11 mouse cellular contexts compared by ENCODE assay signal in the genomic region with DNA sequence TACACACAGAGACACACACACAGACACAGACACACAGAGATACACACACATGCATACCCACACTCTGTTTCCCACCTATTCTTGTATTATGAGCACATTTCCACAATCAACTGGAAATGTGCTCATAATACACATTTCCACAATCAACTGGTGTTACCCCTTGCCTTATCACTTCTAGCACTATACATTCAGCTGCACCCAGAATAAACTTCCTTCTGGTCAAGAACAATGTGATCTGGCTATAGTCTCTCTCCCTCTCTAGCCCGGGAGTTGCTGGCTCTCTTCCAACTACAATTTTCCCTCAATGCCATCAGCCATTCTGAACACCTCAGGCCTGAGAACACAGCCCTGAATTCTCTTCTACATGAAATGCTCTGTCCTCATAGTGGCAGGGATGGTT. TPM values are rescaled to one million over a fixed set of nuclear protein-coding genes. Genes with fewer than 3 reads are reported as not detected.
DNase-seq lines count a peak whose midpoint lies in the region; ATAC-seq and TF ChIP-seq lines count a peak whose summit lies in the region.
"Had no signal": no experiment of that assay in that cellular context is flagged by ENCODE, and none has a peak within 500 bp of the region (broad histone marks: within the 10 kb centered on the region; RNA-seq: fewer than 3 reads in every experiment).

No protein-coding gene starts in this region.

- no peaks in the 10 kb centered on the region for H3K27me3 ChIP-seq in heart, embryonic 16.5 days (ENCODE audit: control insufficient read depth, insufficient read depth, low read length)
- no peaks in the 10 kb centered on the region for H3K27me3 ChIP-seq in MEL (ENCODE audit: control insufficient read depth in 1 of 2, insufficient read depth in 2 of 2, low read length in 2 of 2)
- H3K27me3 ChIP-seq in liver, embryonic 13.5 days: no peaks in the 10 kb centered on the region
- H3K27me3 ChIP-seq: embryonic facial prominence, embryonic 12.5 days; hindbrain, embryonic 15.5 days had no signal

- H3K9me3 ChIP-seq in heart, embryonic 16.5 days (replicated peaks; ENCODE audit: control insufficient read depth, low read length): no peaks in the 10 kb centered on the region
- H3K9me3 ChIP-seq in MEL (replicated peaks; ENCODE audit: insufficient read depth, low read length): no peaks in the 10 kb centered on the region
- no peaks in the 10 kb centered on the region for H3K9me3 ChIP-seq in liver, embryonic 13.5 days (replicated peaks)
- H3K9me3 ChIP-seq: embryonic facial prominence, embryonic 12.5 days; hindbrain, embryonic 15.5 days had no signal

- peaks cover 3% of the 10 kb centered on the region; the same call in 1 of the 2 replicates for H3K36me3 ChIP-seq in heart, embryonic 16.5 days (ENCODE audit: control insufficient read depth, insufficient read depth)
- peaks cover 14 to 38% of the 10 kb centered on the region in 2 experiments for H3K36me3 ChIP-seq in MEL (ENCODE audit: control insufficient read depth in 1 of 2, insufficient read depth in 2 of 2, low read length in 2 of 2)
- peaks cover 4% of the 10 kb centered on the region; the same call in 1 of the 2 replicates for H3K36me3 ChIP-seq in liver, embryonic 13.5 days
- H3K36me3 ChIP-seq: embryonic facial prominence, embryonic 12.5 days; hindbrain, embryonic 15.5 days had no signal

- no peak for TF ChIP-seq CTCF in MEL (IDR thresholded peaks at IDR 0.05 in 2 of 3, conservative IDR thresholded peaks at IDR 0.05 in 1 of 3; ENCODE audit: control insufficient read depth in 1 of 3, insufficient read depth in 1 of 3, low read depth in 2 of 3, low read length in 3 of 3, poor library complexity in 1 of 3, severe bottlenecking in 1 of 3)

- 3% methylated on average over 1 of the region's 1 CpGs for WGBS in heart, embryonic 16.5 days
- 19% methylated on average over 1 of the region's 1 CpGs for WGBS in liver, embryonic 13.5 days (ENCODE audit: insufficient replicate concordance)

- no peak overlapping the region for H3K9ac ChIP-seq in heart, embryonic 16.5 days (ENCODE audit: low read length)
- H3K9ac ChIP-seq in MEL (ENCODE audit: control insufficient read depth, low read depth, low read length, poor library complexity, severe bottlenecking): peak overlapping the region; percentile 45
- H3K9ac ChIP-seq in liver, embryonic 13.5 days: peak overlapping the region; percentile 42; the same call in 1 of the 2 replicates
- H3K9ac ChIP-seq: embryonic facial prominence, embryonic 12.5 days; hindbrain, embryonic 15.5 days had no signal

- ATAC-seq in heart, embryonic 16.5 days (replicated peaks; ENCODE audit: extremely low read depth, insufficient read depth, low FRiP score): peak; percentile 70; the same call in 1 of the 2 replicates
- ATAC-seq in liver, embryonic 13.5 days (ENCODE audit: low read depth): peak; percentile 35; the same call in 1 of the 2 replicates
- no peak for ATAC-seq in granulocyte monocyte progenitor cell, adult 5-6 weeks (replicated peaks; ENCODE audit: poor library complexity, severe bottlenecking)

- peaks cover 22% of the 10 kb centered on the region for H3K79me2 ChIP-seq in MEL (ENCODE audit: control insufficient read depth, insufficient read depth, low read length, poor library complexity)

- no peak for TF ChIP-seq RAD21 in MEL (IDR thresholded peaks at IDR 0.05; ENCODE audit: low read depth, low read length)

- TF ChIP-seq EP300 in MEL (IDR thresholded peaks at IDR 0.05; ENCODE audit: low read depth in 1 of 2, low read length in 2 of 2): peak; percentile 52 to 63

- no peak overlapping the region for H3K4me2 ChIP-seq in heart, embryonic 16.5 days (ENCODE audit: low read depth, low read length)
- H3K4me2 ChIP-seq in liver, embryonic 13.5 days: peak overlapping the region; percentile 62
- H3K4me2 ChIP-seq: embryonic facial prominence, embryonic 12.5 days; hindbrain, embryonic 15.5 days had no signal

- no peak for TF ChIP-seq POLR2A in MEL (IDR thresholded peaks at IDR 0.05; ENCODE audit: control insufficient read depth in 1 of 2, insufficient read depth in 1 of 2, low read depth in 1 of 2, low read length in 2 of 2, poor library complexity in 1 of 2)

- no peak overlapping the region for H3K4me3 ChIP-seq in heart, embryonic 16.5 days (ENCODE audit: low read length)
- peak overlapping the region in 1 of 2 experiments; percentile 27; a peak in 2 of 4 replicates for H3K4me3 ChIP-seq in MEL (ENCODE audit: control insufficient read depth in 1 of 2, insufficient read depth in 1 of 2, low read depth in 2 of 2, low read length in 2 of 2)
- no peak overlapping the region for H3K4me3 ChIP-seq in liver, embryonic 13.5 days (replicated peaks)
- H3K4me3 ChIP-seq: embryonic facial prominence, embryonic 12.5 days; hindbrain, embryonic 15.5 days; myocyte had no signal

- intact Hi-C loops in heart, postnatal 25 days (cut with DNase I): no loop called here

- DNase-seq in heart, postnatal 25 days (ENCODE audit: low spot score): no peak
- peak; percentile 25 for DNase-seq in 416B (ENCODE audit: low read depth)
- peak; percentile 46 for DNase-seq in MEL (ENCODE audit: low read depth, low spot score)
- no peak for DNase-seq in liver, embryonic 13.5 days
- DNase-seq in urinary bladder, postnatal 25 days (ENCODE audit: low spot score): no peak
- DNase-seq: right cerebral cortex, adult 18-20 months had no signal

- peak overlapping the region; percentile 78 for H3K27ac ChIP-seq in heart, embryonic 16.5 days (ENCODE audit: low read length)
- peak overlapping the region; percentile 86 for H3K27ac ChIP-seq in MEL (ENCODE audit: control insufficient read depth, low read depth, low read length)
- H3K27ac ChIP-seq in liver, embryonic 13.5 days: peak overlapping the region; percentile 82
- H3K27ac ChIP-seq: embryonic facial prominence, embryonic 12.5 days; hindbrain, embryonic 15.5 days had no signal

- peaks cover 21% of the 10 kb centered on the region for H3K4me1 ChIP-seq in heart, embryonic 16.5 days (ENCODE audit: control insufficient read depth, insufficient read depth, low read length)
- H3K4me1 ChIP-seq in MEL (ENCODE audit: control insufficient read depth in 1 of 2, insufficient read depth in 2 of 2, low read length in 2 of 2): peaks cover 18 to 21% of the 10 kb centered on the region in 2 experiments
- peaks cover 62% of the 10 kb centered on the region for H3K4me1 ChIP-seq in liver, embryonic 13.5 days (replicated peaks)
- H3K4me1 ChIP-seq: embryonic facial prominence, embryonic 12.5 days; hindbrain, embryonic 15.5 days had no signal

TF ChIP-seq in MEL, 35 proteins besides CTCF, POLR2A, EP300 and RAD21:
- TF ChIP-seq ELF1 (IDR thresholded peaks at IDR 0.05; ENCODE audit: low read depth, low read length) (no peak), GATA1 (IDR thresholded peaks at IDR 0.05; ENCODE audit: low read depth, low read length) (peak; percentile 65; the same call in 1 of the 2 replicates), MAFK (IDR thresholded peaks at IDR 0.05; ENCODE audit: borderline replicate concordance, low read depth, low read length) (no peak), MAX (IDR thresholded peaks at IDR 0.05; ENCODE audit: low read length) (no peak), ZC3H11A (IDR thresholded peaks at IDR 0.05; ENCODE audit: low read depth, low read length) (no peak), NELFE (IDR thresholded peaks at IDR 0.05; ENCODE audit: low read depth, low read length) (no peak), JUND (IDR thresholded peaks at IDR 0.05; ENCODE audit: low read depth, low read length) (no peak), UBTF (IDR thresholded peaks at IDR 0.05; ENCODE audit: borderline replicate concordance, insufficient read depth, low read depth, low read length) (no peak), MYC (IDR thresholded peaks at IDR 0.05; ENCODE audit: low read depth, low read length) (peak; percentile 46; the same call in 1 of the 2 replicates), RCOR1 (IDR thresholded peaks at IDR 0.05; ENCODE audit: low read depth, low read length) (0 out of 2 replicates have a peak, but pooled peaks have one; percentile 31), CHD1 (IDR thresholded peaks at IDR 0.05; ENCODE audit: low read depth, low read length) (0 out of 2 replicates have a peak, but pooled peaks have one; percentile 72), MYB (IDR thresholded peaks at IDR 0.05; ENCODE audit: low read depth, low read length) (no peak), ZMIZ1 (IDR thresholded peaks at IDR 0.05; ENCODE audit: low read depth, low read length) (no peak), TCF12 (IDR thresholded peaks at IDR 0.05; ENCODE audit: low read depth, low read length) (peak; percentile 49; the same call in 1 of the 2 replicates), KAT2A (conservative IDR thresholded peaks at IDR 0.05; ENCODE audit: low read depth, low read length) (no peak), MAZ (IDR thresholded peaks at IDR 0.05; ENCODE audit: low read depth, low read length) (0 out of 2 replicates have a peak, but pooled peaks have one; percentile 25), HCFC1 (IDR thresholded peaks at IDR 0.05; ENCODE audit: low read depth, low read length) (no peak), ETS1 (IDR thresholded peaks at IDR 0.05; ENCODE audit: low read depth, low read length) (peak; percentile 77), SMC3 (IDR thresholded peaks at IDR 0.05; ENCODE audit: low read depth, low read length) (no peak), SIN3A (IDR thresholded peaks at IDR 0.05; ENCODE audit: low read length) (no peak; the same call in 1 of the 2 replicates), TAL1 (IDR thresholded peaks at IDR 0.05; ENCODE audit: low read length) (0 out of 2 replicates have a peak, but pooled peaks have one; percentile 4), MEF2A (IDR thresholded peaks at IDR 0.05; ENCODE audit: extremely low read depth, insufficient replicate concordance, low read depth, low read length, poor library complexity, severe bottlenecking) (no peak), POLR2AphosphoS2 (IDR thresholded peaks at IDR 0.05; ENCODE audit: low read length) (no peak), ZKSCAN1 (IDR thresholded peaks at IDR 0.05; ENCODE audit: low read depth, low read length) (no peak)

RNA-seq across cellular contexts. Expression of a gene that starts 34.9 kb away (rescaled TPM):
- 17.3 and 19.1 TPM in 2 replicates for polyA plus RNA-seq in heart, embryonic 16.5 days (2015; fragmentation: Nextera tagmentation; extraction: Ambion mirVana)
- total RNA-seq in heart, postnatal 25 days (2021): 10 to 100 TPM in 1 of 2 experiments, 1 to 10 TPM in 1; 9.9 to 11.6 TPM
- total RNA-seq in MEL (2012; rRNA removed): 43.8 and 58.5 TPM in 2 replicates
- polyA plus RNA-seq in MEL (2012; ENCODE audit: insufficient read depth in 1 of 2, insufficient read length in 2 of 2, low read depth in 1 of 2, low replicate concordance in 2 of 2, missing spikeins in 1 of 2): 100 to 1,000 TPM in 1 of 2 experiments, 10 to 100 TPM in 1; 53.9 to 226 TPM
- polyA plus RNA-seq in liver, embryonic 13.5 days (2015; fragmentation: Nextera tagmentation; extraction: Ambion mirVana): 15.1 and 19.5 TPM in 2 replicates
- total RNA-seq in granulocyte monocyte progenitor cell, adult 5-6 weeks (2014; fragmentation: Nextera tagmentation): 119 and 145 TPM in 2 replicates
- 130 and 135 TPM in 2 replicates for total RNA-seq in granulocyte monocyte progenitor cell, adult 5-6 weeks (2017)

Comparison
In these comparisons a context has a peak if more than half of its experiments do, and no peak if none do; other contexts are left out.
1. DNase-seq: peak in 416B (single experiment) and MEL (single experiment); none in heart, postnatal 25 days (single experiment), liver, embryonic 13.5 days (single experiment) and urinary bladder, postnatal 25 days (single experiment).
2. Peak in every context shown above with its lines, with median percentiles within 50 percentile points of each other: H3K27ac ChIP-seq.